Mouse (Mus musculus): ENCODE results near the gene Zfp422.

Zfp422 gene

DNA sequence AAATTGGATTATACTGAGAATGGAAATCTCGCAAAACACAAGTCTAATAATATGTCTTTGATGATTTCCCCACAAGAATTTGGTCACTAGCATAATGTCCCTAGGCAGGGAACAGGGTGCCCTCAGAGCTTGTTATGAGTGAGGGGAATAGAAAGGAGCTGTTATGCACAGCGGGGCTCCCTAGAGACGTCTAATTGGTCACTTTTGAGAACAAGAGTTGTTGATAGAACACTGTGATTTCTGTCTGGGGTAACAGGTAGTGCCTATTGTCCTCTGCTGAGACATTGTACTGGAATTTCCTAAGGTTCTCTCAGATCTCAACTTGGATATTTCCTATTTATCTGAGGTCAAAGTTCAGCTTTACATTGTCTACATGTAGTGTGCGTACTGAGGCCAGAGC, 44.7 kb downstream of the Zfp422 start, which contains the start of gene Olfr215:
Olfr215 (minus strand) TSS at position 101 of the 400 bp plus-strand sequence.
- no peak for DNase-seq (ENCODE audit: low spot score in 2 of 2)

All from spleen, postnatal 4 days (tissue).